In the genomic region with DNA sequence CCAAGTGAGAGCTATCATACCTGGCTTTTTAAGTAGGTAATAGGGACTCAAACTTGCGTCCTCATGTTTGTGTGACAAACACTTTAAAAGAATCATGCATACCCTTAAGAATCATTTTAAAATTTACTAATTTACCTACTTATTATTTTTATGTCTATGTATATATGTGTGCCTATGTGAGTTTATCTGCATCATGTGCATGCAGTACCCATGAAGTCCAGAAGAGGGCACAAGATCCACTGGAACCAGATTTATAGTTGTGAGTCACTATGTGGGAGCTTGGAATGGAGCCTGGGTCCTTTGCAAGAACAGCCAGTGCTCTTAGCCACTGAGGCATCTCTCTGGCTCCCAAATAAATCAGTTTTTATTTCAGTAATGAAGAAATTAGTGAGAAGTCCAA, we compare ENCODE assay signal across 22 mouse cellular contexts.
DNase-seq lines count a peak whose midpoint lies in the region; ATAC-seq and TF ChIP-seq lines count a peak whose summit lies in the region.
"Had no signal": no experiment of that assay in that cellular context is flagged by ENCODE, and none has a peak within 500 bp of the region (broad histone marks: within the 10 kb centered on the region; RNA-seq: fewer than 3 reads in every experiment).

No protein-coding gene starts in this region.

- TF ChIP-seq CTCF in gastrocnemius, adult 2 months (IDR thresholded peaks at IDR 0.05): peak; percentile 12; the same call in 1 of the 2 replicates
- TF ChIP-seq CTCF in liver, embryonic 14.5 days (IDR thresholded peaks at IDR 0.05; ENCODE audit: low read depth): peak; percentile 20; the same call in 1 of the 2 replicates

- H3K9me3 ChIP-seq in liver, embryonic 14.5 days (ENCODE audit: control insufficient read depth, low read length): no peaks in the 10 kb centered on the region; the same call in 1 of the 2 replicates

- H3K27me3 ChIP-seq in liver, embryonic 14.5 days (ENCODE audit: control insufficient read depth, insufficient read depth, low read length): no peaks in the 10 kb centered on the region
- H3K27me3 ChIP-seq: CH12.LX; forebrain, embryonic 13.5 days; heart, embryonic 15.5 days had no signal

- TF ChIP-seq EP300 in liver, embryonic 14.5 days (IDR thresholded peaks at IDR 0.05; ENCODE audit: low read depth): no peak

- 86% methylated on average over 1 of the region's 1 CpGs for WGBS in liver, embryonic 14.5 days (ENCODE audit: insufficient replicate concordance)

- H3K9ac ChIP-seq in liver, embryonic 14.5 days (replicated peaks): no peak overlapping the region
- H3K9ac ChIP-seq: forebrain, embryonic 13.5 days; heart, embryonic 15.5 days; hindbrain, embryonic 14.5 days had no signal

- no peak overlapping the region for H3K4me3 ChIP-seq in gastrocnemius, adult 2 months
- H3K4me3 ChIP-seq in liver, embryonic 14.5 days (ENCODE audit: insufficient read depth in 1 of 2, low read depth in 2 of 2, low read length in 2 of 2): no peak overlapping the region
- H3K4me3 ChIP-seq: embryonic facial prominence, embryonic 10.5 days; forebrain, embryonic 13.5 days; heart, adult 2 months; heart, embryonic 15.5 days had no signal

- intact Hi-C loops in gastrocnemius, adult 2 months (cut with DNase I): no loop called here
- intact Hi-C loops in gastrocnemius, postnatal 36 days (cut with DNase I): no loop called here

- no peak for DNase-seq in gastrocnemius, adult 2 months
- no peak for DNase-seq in gastrocnemius, postnatal 36 days
- DNase-seq in liver, embryonic 14.5 days (ENCODE audit: low read depth in 3 of 3, low spot score in 3 of 3): no peak
- DNase-seq in liver: no peak
- DNase-seq in 3T3-L1 (ENCODE audit: low read depth, low spot score): peak; percentile 4
- peak; percentile 48 for DNase-seq in R1 (ENCODE audit: low read depth, low spot score)
- DNase-seq in adrenal gland, adult (ENCODE audit: inconsistent age in 2 of 2, low spot score in 1 of 2): no peak
- DNase-seq in thymus, postnatal 0 days (ENCODE audit: low spot score): no peak
- DNase-seq: adrenal gland, adult 2 months; adrenal gland, postnatal 25 days; cerebellum, adult 2 months; cerebellum, postnatal 10 days; gastrocnemius, postnatal 10 days; heart, adult 2 months; heart, postnatal 14 days had no signal

- ATAC-seq in liver, embryonic 14.5 days (ENCODE audit: insufficient read depth): no peak
- ATAC-seq: activated CD4-positive, CD25-positive, alpha-beta regulatory T cell, adult 4 months; forebrain, embryonic 13.5 days had no signal

- H3K36me3 ChIP-seq in liver, embryonic 14.5 days (replicated peaks; ENCODE audit: control insufficient read depth, insufficient read depth, low read depth): no peaks in the 10 kb centered on the region
- H3K36me3 ChIP-seq: embryonic facial prominence, embryonic 10.5 days; heart, embryonic 15.5 days had no signal

- no peak overlapping the region for H3K4me2 ChIP-seq in liver, embryonic 14.5 days (ENCODE audit: low read depth)
- H3K4me2 ChIP-seq: forebrain, embryonic 13.5 days; heart, embryonic 11.5 days; heart, embryonic 15.5 days; hindbrain, embryonic 14.5 days had no signal

- H3K4me1 ChIP-seq in liver, embryonic 14.5 days (replicated peaks; ENCODE audit: control insufficient read depth in 2 of 2, insufficient read depth in 2 of 2, low read length in 1 of 2): no peaks in the 10 kb centered on the region
- H3K4me1 ChIP-seq: embryonic facial prominence, embryonic 10.5 days; forebrain, embryonic 13.5 days; heart, embryonic 15.5 days had no signal

- no peak overlapping the region for H3K27ac ChIP-seq in gastrocnemius, adult 2 months
- H3K27ac ChIP-seq in liver, embryonic 14.5 days: no peak overlapping the region
- H3K27ac ChIP-seq: embryonic facial prominence, embryonic 10.5 days; forebrain, embryonic 13.5 days; heart, adult 2 months; heart, embryonic 15.5 days; hindbrain, embryonic 14.5 days had no signal

Comparison
In these comparisons a context has a peak if more than half of its experiments do, and no peak if none do; other contexts are left out.
1. DNase-seq: peak in 3T3-L1 (single experiment) and R1 (single experiment); none in gastrocnemius, adult 2 months (single experiment), gastrocnemius, postnatal 36 days (0 of 2), liver, embryonic 14.5 days (0 of 3), liver (single experiment), adrenal gland, adult (0 of 2) and thymus, postnatal 0 days (single experiment).